Mouse (Mus musculus): Measurements from ENCODE around the gene Itga4. TPM values are rescaled to one million over a fixed set of nuclear protein-coding genes. Genes with fewer than 3 reads are reported as not detected.

Gene Itga4
- polyA plus RNA-seq, 1 experiment from 2014 or later = 3.2 TPM

DNA sequence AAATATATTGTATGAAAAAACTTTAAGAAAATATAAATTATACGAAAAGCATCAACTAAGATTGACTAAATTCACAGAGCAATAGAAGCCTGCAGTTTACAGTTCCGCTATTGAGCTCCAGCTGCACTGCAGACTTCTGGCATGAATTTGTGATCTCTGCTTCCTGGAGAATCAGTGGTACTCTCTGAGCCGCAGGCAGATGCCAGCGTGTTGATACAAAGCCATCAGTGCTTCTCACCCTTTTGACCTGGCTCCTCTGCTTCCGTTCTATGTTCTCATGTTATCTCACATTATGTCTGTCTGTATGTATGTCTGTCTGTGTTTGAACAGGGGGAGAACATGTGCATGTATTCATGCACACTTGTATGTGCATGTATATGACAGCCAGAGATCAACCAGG is 6.9 kb upstream of the Itga4 start:
- WGBS = 80% methylated on average over 5 of the region's 5 CpGs
- Histone ChIP-seq H3K4me3 (no peak overlapping the region), H3K4me2 (replicated peaks) (no peak overlapping the region), H3K27ac (replicated peaks) (no peak overlapping the region), H3K4me1 (no peaks in the 10 kb centered on the region), H3K9me3 (no peaks in the 10 kb centered on the region), H3K36me3 (no peaks in the 10 kb centered on the region), H3K9ac (replicated peaks) (no peak overlapping the region), H3K27me3 (no peaks in the 10 kb centered on the region)
- ATAC-seq (replicated peaks) = no peak

- no peak overlapping the region for H3K4me2 ChIP-seq (replicated peaks)
- H3K9me3 ChIP-seq = no peaks in the 10 kb centered on the region
- H3K27me3 ChIP-seq = no peaks in the 10 kb centered on the region
- H3K36me3 ChIP-seq = no peaks in the 10 kb centered on the region
- H3K4me1 ChIP-seq = 0 out of 2 replicates have a peak, but pooled peaks cover 6% of the 10 kb centered on the region
- no peak overlapping the region for H3K4me3 ChIP-seq
- no peak for ATAC-seq (replicated peaks)
- H3K27ac ChIP-seq (replicated peaks) = no peak overlapping the region
- no peak overlapping the region for H3K9ac ChIP-seq (replicated peaks)
- WGBS = 20% methylated on average over 1 of the region's 1 CpGs
These were observed 4.7 kb upstream of the Itga4 start for GRCm38 (mm10) chr2:79250510-79250909.

GRCm38 (mm10) chr2:79253754-79254197 is 1.4 kb upstream of the Itga4 start:
- H3K9ac ChIP-seq (replicated peaks) = no peak overlapping the region
- H3K27me3 ChIP-seq = no peaks in the 10 kb centered on the region
- no peaks in the 10 kb centered on the region for H3K9me3 ChIP-seq
- ATAC-seq (replicated peaks) = no peak
- no peaks in the 10 kb centered on the region for H3K36me3 ChIP-seq
- H3K4me1 ChIP-seq = peaks cover 13% of the 10 kb centered on the region; the same call in 1 of the 2 replicates
- 63% methylated on average over 8 of the region's 8 CpGs for WGBS
- no peak overlapping the region for H3K4me3 ChIP-seq
- H3K4me2 ChIP-seq (replicated peaks) = no peak overlapping the region
- no peak overlapping the region for H3K27ac ChIP-seq (replicated peaks)

- Histone ChIP-seq H3K9me3 (no peaks in the 10 kb centered on the region), H3K4me3 (peak overlapping the region; percentile 49), H3K4me1 (peaks cover 13% of the 10 kb centered on the region; the same call in 1 of the 2 replicates), H3K36me3 (no peaks in the 10 kb centered on the region), H3K27ac (replicated peaks) (no peak overlapping the region), H3K4me2 (replicated peaks) (peak overlapping the region; percentile 90), H3K27me3 (no peaks in the 10 kb centered on the region), H3K9ac (replicated peaks) (no peak overlapping the region)
- 55% methylated on average over 3 of the region's 3 CpGs for WGBS
- peak; percentile 57; the same call in 1 of the 2 replicates for ATAC-seq (replicated peaks)
These were observed 536 bp upstream of the Itga4 start for GRCm38 (mm10) chr2:79254588-79255191.

- Histone ChIP-seq H3K9me3 (no peaks in the 10 kb centered on the region), H3K36me3 (no peaks in the 10 kb centered on the region), H3K27ac (replicated peaks) (no peak overlapping the region), H3K4me1 (peaks cover 13% of the 10 kb centered on the region; the same call in 1 of the 2 replicates), H3K4me2 (replicated peaks) (peak overlapping the region; percentile 90), H3K27me3 (no peaks in the 10 kb centered on the region), H3K4me3 (peak overlapping the region; percentile 49), H3K9ac (replicated peaks) (peak overlapping the region; percentile 23)
- peak; percentile 51; the same call in 1 of the 2 replicates for ATAC-seq (replicated peaks)
- WGBS = 14% methylated on average over 7 of the region's 7 CpGs
These were observed 744 bp downstream of the Itga4 start for GRCm38 (mm10) chr2:79256001-79256339.

DNA sequence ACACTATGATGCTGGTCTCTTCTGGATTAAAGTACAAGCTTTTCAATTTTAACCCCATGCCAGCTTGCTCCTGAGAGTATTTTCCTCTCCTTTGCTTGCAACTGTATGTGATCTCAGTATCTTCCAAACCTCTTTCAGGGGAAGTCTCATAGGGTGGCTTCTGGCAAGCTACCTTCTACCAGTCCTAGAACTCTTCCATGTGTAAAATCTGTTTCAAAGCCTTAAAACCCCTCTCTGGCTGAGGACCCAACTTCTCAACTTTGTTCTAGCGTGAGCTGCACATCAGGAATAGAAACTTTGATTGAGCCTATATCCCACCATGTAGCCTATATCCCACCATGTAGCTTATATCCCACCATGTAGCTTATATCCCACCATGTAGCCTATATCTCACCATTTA is 1.1 kb downstream of the Itga4 start:
- 81% methylated on average over 1 of the region's 1 CpGs for WGBS
- Histone ChIP-seq H3K4me1 (peaks cover 13% of the 10 kb centered on the region; the same call in 1 of the 2 replicates), H3K4me2 (replicated peaks) (peak overlapping the region; percentile 90), H3K36me3 (no peaks in the 10 kb centered on the region), H3K9me3 (no peaks in the 10 kb centered on the region), H3K4me3 (peak overlapping the region; percentile 49), H3K27me3 (no peaks in the 10 kb centered on the region), H3K27ac (replicated peaks) (no peak overlapping the region), H3K9ac (replicated peaks) (no peak overlapping the region)
- ATAC-seq (replicated peaks) = no peak

- no peak overlapping the region for H3K27ac ChIP-seq (replicated peaks)
- no peaks in the 10 kb centered on the region for H3K27me3 ChIP-seq
- ATAC-seq (replicated peaks) = no peak
- H3K36me3 ChIP-seq = no peaks in the 10 kb centered on the region
- no peak overlapping the region for H3K4me2 ChIP-seq (replicated peaks)
- H3K4me1 ChIP-seq = peaks cover 13% of the 10 kb centered on the region; the same call in 1 of the 2 replicates
- H3K9me3 ChIP-seq = no peaks in the 10 kb centered on the region
- WGBS = 79% methylated on average over 4 of the region's 4 CpGs
- H3K9ac ChIP-seq (replicated peaks) = no peak overlapping the region
- no peak overlapping the region for H3K4me3 ChIP-seq
These were observed 1.7 kb downstream of the Itga4 start for GRCm38 (mm10) chr2:79256880-79257279.

- H3K9me3 ChIP-seq = no peaks in the 10 kb centered on the region
- ATAC-seq (replicated peaks) = no peak
- no peaks in the 10 kb centered on the region for H3K27me3 ChIP-seq
- WGBS = 76% methylated on average over 4 of the region's 4 CpGs
- H3K4me1 ChIP-seq = peaks cover 13% of the 10 kb centered on the region; the same call in 1 of the 2 replicates
- no peak overlapping the region for H3K27ac ChIP-seq (replicated peaks)
- H3K9ac ChIP-seq (replicated peaks) = no peak overlapping the region
- H3K4me2 ChIP-seq (replicated peaks) = no peak overlapping the region
- H3K36me3 ChIP-seq = no peaks in the 10 kb centered on the region
- H3K4me3 ChIP-seq = no peak overlapping the region
These were observed 2.2 kb downstream of the Itga4 start for GRCm38 (mm10) chr2:79257411-79257810.

GRCm38 (mm10) chr2:79259326-79259725 is 4.1 kb downstream of the Itga4 start:
- no peaks in the 10 kb centered on the region for H3K9me3 ChIP-seq
- H3K27ac ChIP-seq (replicated peaks) = no peak overlapping the region
- no peak overlapping the region for H3K4me2 ChIP-seq (replicated peaks)
- ATAC-seq (replicated peaks) = no peak
- peaks cover 13% of the 10 kb centered on the region; the same call in 1 of the 2 replicates for H3K4me1 ChIP-seq
- H3K36me3 ChIP-seq = no peaks in the 10 kb centered on the region
- H3K4me3 ChIP-seq = no peak overlapping the region
- no peak overlapping the region for H3K9ac ChIP-seq (replicated peaks)
- H3K27me3 ChIP-seq = no peaks in the 10 kb centered on the region
- 79% methylated on average over 4 of the region's 4 CpGs for WGBS

- ATAC-seq (replicated peaks) = no peak
- Histone ChIP-seq H3K4me2 (replicated peaks) (no peak overlapping the region), H3K36me3 (no peaks in the 10 kb centered on the region), H3K27me3 (no peaks in the 10 kb centered on the region), H3K4me3 (no peak overlapping the region), H3K9me3 (no peaks in the 10 kb centered on the region), H3K4me1 (no peaks in the 10 kb centered on the region), H3K9ac (replicated peaks) (no peak overlapping the region), H3K27ac (replicated peaks) (no peak overlapping the region)
- 47% methylated on average over 4 of the region's 4 CpGs for WGBS
These were observed 10.4 kb downstream of the Itga4 start for GRCm38 (mm10) chr2:79265665-79266064.

DNA sequence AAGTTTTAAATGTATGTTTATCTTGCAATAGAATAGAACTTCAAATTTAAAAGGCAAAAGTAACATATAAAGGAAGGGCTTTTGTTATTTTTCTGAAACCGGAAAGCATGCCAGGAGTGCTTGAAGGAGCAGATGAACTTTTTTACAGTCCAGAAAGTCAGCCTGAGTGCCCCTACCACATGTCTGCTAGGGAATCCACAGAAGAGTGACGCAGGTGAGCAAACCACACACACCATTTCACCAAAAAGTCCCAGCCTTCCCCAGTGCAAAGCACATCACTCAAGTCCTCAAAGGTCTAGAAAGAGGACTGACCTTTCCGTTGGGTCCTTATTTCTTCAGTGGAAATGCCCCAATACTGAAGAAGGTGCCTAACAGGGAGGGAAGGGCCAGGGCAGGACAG is 11.3 kb downstream of the Itga4 start:
- no peak for ATAC-seq (replicated peaks)
- no peak overlapping the region for H3K4me2 ChIP-seq (replicated peaks)
- H3K4me3 ChIP-seq = no peak overlapping the region
- H3K4me1 ChIP-seq = no peaks in the 10 kb centered on the region
- WGBS = 97% methylated on average over 3 of the region's 3 CpGs
- no peaks in the 10 kb centered on the region for H3K27me3 ChIP-seq
- no peaks in the 10 kb centered on the region for H3K36me3 ChIP-seq
- H3K9ac ChIP-seq (replicated peaks) = no peak overlapping the region
- H3K9me3 ChIP-seq = no peaks in the 10 kb centered on the region
- no peak overlapping the region for H3K27ac ChIP-seq (replicated peaks)

DNA sequence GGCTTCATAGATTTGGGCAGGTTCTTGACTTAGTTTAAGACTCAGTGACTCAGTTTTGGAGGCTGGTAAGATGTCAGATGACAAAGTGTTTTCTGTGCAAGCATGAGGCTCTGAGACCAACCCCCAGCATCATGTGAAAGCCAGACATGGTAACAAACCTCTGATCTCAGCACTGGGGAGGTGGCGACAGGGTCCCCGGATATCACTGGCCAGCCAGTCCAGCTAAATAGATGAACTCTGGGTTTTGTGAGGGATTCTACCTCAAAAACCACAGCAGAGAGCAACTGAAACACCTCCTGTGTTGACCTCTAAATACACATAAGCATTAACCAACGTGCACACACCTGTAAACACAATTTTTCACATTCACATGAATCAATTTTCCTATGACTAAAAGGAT is 12.0 kb downstream of the Itga4 start:
- 90% methylated on average over 3 of the region's 3 CpGs for WGBS
- no peak for ATAC-seq (replicated peaks)
- H3K4me1 ChIP-seq = no peaks in the 10 kb centered on the region

GRCm38 (mm10) chr2:79268863-79269262 is 13.6 kb downstream of the Itga4 start:
- Histone ChIP-seq H3K9me3 (no peaks in the 10 kb centered on the region), H3K9ac (replicated peaks) (no peak overlapping the region), H3K4me3 (no peak overlapping the region), H3K27me3 (no peaks in the 10 kb centered on the region), H3K36me3 (no peaks in the 10 kb centered on the region), H3K4me1 (no peaks in the 10 kb centered on the region), H3K4me2 (replicated peaks) (no peak overlapping the region), H3K27ac (replicated peaks) (no peak overlapping the region)
- WGBS = 83% methylated on average over 4 of the region's 4 CpGs
- ATAC-seq (replicated peaks) = no peak

More for the DNA sequence above, 12.0 kb downstream of the Itga4 start:
- Histone ChIP-seq H3K27ac (replicated peaks) (no peak overlapping the region), H3K9me3 (no peaks in the 10 kb centered on the region), H3K4me3 (no peak overlapping the region), H3K4me2 (replicated peaks) (no peak overlapping the region), H3K36me3 (no peaks in the 10 kb centered on the region), H3K27me3 (no peaks in the 10 kb centered on the region), H3K9ac (replicated peaks) (no peak overlapping the region)
